Mouse (Mus musculus) left cerebral cortex, postnatal 36 days (tissue): ENCODE results near the gene Copz1. TPM values are rescaled to one million over a fixed set of nuclear protein-coding genes. Genes with fewer than 3 reads are reported as not detected.
"Not testable (repeated sequence)": the region's sequence is repeated elsewhere in the genome, so short reads cannot be mapped to it uniquely, and the experiment has no call there.

ENCODE experiments used
- DNase-seq, 2 experiments: peaks; one replicate each; pipeline ENCODE4 v3.0.0; 2021 to 2022; ENCODE audit warnings: low spot score in 2 of 2, mixed read lengths in 1 of 2
- intact Hi-C: fragments of 180-260 bp; cut with DNase I; formaldehyde crosslinking; loops from one replicate; pipeline ENCODE4 v1.15.1; 2025
- total RNA-seq, 2 experiments: library from RNA; stranded (reverse); gene quantifications; 2 replicates each; pipeline ENCODE4 v1.2.3; 2021

The Copz1 gene
- total RNA-seq, 2 experiments from 2014 or later, result 87.8 to 95.9 TPM

- intact Hi-C loops, result loop anchor here (2.0 kb wide), 1 partner anchor 57 kb away; no protein-coding TSS in a partner anchor
- not testable (repeated sequence) for DNase-seq
Observed at GRCm38 (mm10) chr15:103249511-103249910, 23.0 kb upstream of the Copz1 start.

GRCm38 (mm10) chr15:103250195-103250740 is 22.2 kb upstream of the Copz1 start:
- intact Hi-C loops, result no loop called here
- DNase-seq, result peak in 1 of 2 experiments; percentile 39

- no peak for DNase-seq
- intact Hi-C loops, result no loop called here
Observed at GRCm38 (mm10) chr15:103251595-103251994, 20.9 kb upstream of the Copz1 start.

GRCm38 (mm10) chr15:103252660-103253059 is 19.9 kb upstream of the Copz1 start:
- no peak for DNase-seq
- intact Hi-C loops, result no loop called here

- no peak for DNase-seq
- intact Hi-C loops, result no loop called here
Observed at GRCm38 (mm10) chr15:103253352-103253751, 19.2 kb upstream of the Copz1 start.

GRCm38 (mm10) chr15:103255169-103255568 is 17.3 kb upstream of the Copz1 start:
- no peak for DNase-seq
- intact Hi-C loops, result no loop called here

- intact Hi-C loops, result no loop called here
- no peak for DNase-seq
Observed at GRCm38 (mm10) chr15:103256210-103256986, 16.1 kb upstream of the Copz1 start.

GRCm38 (mm10) chr15:103257790-103258728 is 14.5 kb upstream of the Copz1 start, which contains the start of gene Nfe2:
TSS of gene Nfe2 (minus strand) at chr15:103258403.
- no peak for DNase-seq
- intact Hi-C loops, result no loop called here

- intact Hi-C loops, result no loop called here
- no peak for DNase-seq
Observed at GRCm38 (mm10) chr15:103259162-103259561, 13.4 kb upstream of the Copz1 start.

- intact Hi-C loops, result no loop called here
- DNase-seq, result no peak
Observed at GRCm38 (mm10) chr15:103259989-103260388, 12.5 kb upstream of the Copz1 start.

GRCm38 (mm10) chr15:103264794-103265193 is 7.7 kb upstream of the Copz1 start:
- intact Hi-C loops, result no loop called here
- DNase-seq, result no peak

GRCm38 (mm10) chr15:103268903-103269302 is 3.6 kb upstream of the Copz1 start:
- intact Hi-C loops, result no loop called here
- DNase-seq, result no peak

- intact Hi-C loops, DNase-seq: not testable (repeated sequence)
Observed at GRCm38 (mm10) chr15:103275943-103276342, 3.4 kb downstream of the Copz1 start.

GRCm38 (mm10) chr15:103277949-103278348 is 5.4 kb downstream of the Copz1 start:
- DNase-seq, result no peak
- intact Hi-C loops, result no loop called here

GRCm38 (mm10) chr15:103279750-103280149 is 7.2 kb downstream of the Copz1 start:
- intact Hi-C loops, result no loop called here
- no peak for DNase-seq

GRCm38 (mm10) chr15:103280817-103281464 is 8.4 kb downstream of the Copz1 start:
- no peak for DNase-seq
- intact Hi-C loops, result no loop called here

- intact Hi-C loops, result no loop called here
- DNase-seq, result no peak
Observed at GRCm38 (mm10) chr15:103281465-103282205, 9.1 kb downstream of the Copz1 start.

- intact Hi-C loops, result loop anchor here (2.0 kb wide), 1 partner anchor 23 kb away; no protein-coding TSS in a partner anchor
- no peak for DNase-seq
Observed at GRCm38 (mm10) chr15:103284066-103284465, 11.6 kb downstream of the Copz1 start.

GRCm38 (mm10) chr15:103284647-103285046 is 12.1 kb downstream of the Copz1 start:
- intact Hi-C loops, result loop anchor here (2.0 kb wide), 1 partner anchor 22 kb away; no protein-coding TSS in a partner anchor
- no peak for DNase-seq
